Mouse (Mus musculus) heart, adult 2 months (tissue): ENCODE data around the gene Gpr89.

Experiments used
- CTCF ChIP-seq: fragments of 200-600 bp; IDR thresholded peaks from 2 replicates; pipeline ENCODE4 v1.8.1; 2022; ENCODE audit warnings: antibody characterized with exemption, mild to moderate bottlenecking, moderate library complexity
- EP300 ChIP-seq: fragments of 200-500 bp; IDR thresholded peaks from 2 replicates; pipeline ENCODE4 v1.6.1; 2011; ENCODE audit warnings: low read depth, low read length, control low read depth; ENCODE audit not compliant: insufficient read depth

DNA sequence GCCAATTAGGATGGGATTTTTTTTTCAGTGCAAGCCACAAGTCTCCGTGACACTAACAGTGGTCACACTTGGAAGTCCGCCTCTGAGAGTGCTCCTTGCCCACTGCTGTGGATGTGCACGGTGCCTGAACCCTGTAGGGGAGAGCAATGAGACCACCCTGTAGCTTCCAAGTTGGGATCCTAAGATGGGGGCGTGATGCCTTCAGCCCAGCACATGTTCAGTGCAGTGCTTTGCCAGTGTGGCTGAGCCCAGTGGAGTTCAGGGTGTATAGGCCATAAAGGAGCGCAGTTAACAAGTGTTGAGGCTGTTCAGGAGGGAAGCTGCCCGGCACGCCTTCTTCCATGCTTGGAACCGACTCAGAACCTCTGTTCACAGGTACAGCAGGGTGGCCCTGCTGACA lies 36.6 kb downstream of the Gpr89 start:
- TF ChIP-seq EP300, result no peak
- TF ChIP-seq CTCF, result no peak
